Mouse (Mus musculus): Measurements from ENCODE around the gene Prpf8. TPM values are rescaled to one million over a fixed set of nuclear protein-coding genes. Genes with fewer than 3 reads are reported as not detected.

The Prpf8 gene
- polyA plus RNA-seq, 1 experiment from 2014 or later: 15.8 TPM

DNA sequence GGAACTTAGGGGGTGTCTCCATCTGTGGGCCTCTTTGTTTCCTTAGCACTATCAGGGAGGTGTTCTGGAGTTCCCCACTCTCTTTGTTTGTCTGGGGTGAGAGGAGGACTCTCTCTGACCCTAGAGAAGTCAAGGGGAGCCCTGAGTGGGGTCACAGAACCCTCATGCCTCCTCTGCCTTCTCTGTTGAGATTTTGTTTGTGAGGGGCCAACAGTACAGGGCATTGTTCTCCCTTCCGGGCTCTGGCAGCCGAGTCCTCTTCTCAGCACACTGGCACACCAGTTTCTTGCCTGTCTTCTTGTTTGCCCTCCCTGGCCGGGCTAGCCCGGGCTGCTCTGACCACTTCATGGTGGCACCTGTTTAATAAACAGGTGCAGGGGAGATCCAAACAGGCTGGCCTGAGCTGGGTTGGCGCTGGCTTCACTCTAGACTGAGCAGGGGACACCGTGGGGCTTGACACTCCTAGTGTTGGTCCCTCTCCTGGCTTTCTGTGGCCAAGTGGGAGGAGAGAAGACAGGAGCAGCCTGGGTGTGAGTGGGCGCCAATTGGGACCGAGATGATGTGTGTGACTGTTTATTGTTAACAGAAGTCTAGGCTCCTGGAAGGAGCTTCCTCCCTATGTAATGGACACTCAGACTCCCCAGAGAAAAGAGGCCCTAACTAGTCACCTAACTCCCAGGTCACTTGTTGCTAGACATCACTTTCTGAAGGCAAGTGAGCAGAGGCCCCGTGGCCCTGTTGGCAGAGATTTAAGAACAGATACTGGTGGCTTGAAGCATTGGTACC is 51.8 kb downstream of the Prpf8 start:
- H3K4me3 ChIP-seq (ENCODE audit: low read depth, low read length): no peak overlapping the region
- H3K27me3 ChIP-seq (ENCODE audit: control insufficient read depth, insufficient read depth, low read length): no peaks in the 10 kb centered on the region
- ATAC-seq (ENCODE audit: low FRiP score, low TSS enrichment): peak; percentile 10; the same call in 1 of the 2 replicates
- H3K36me3 ChIP-seq (ENCODE audit: control insufficient read depth, insufficient read depth, low read length): no peaks in the 10 kb centered on the region
- 0 out of 2 replicates have a peak, but pooled peaks cover 2% of the 10 kb centered on the region for H3K4me1 ChIP-seq (replicated peaks; ENCODE audit: control insufficient read depth, insufficient read depth)
- TF ChIP-seq EP300 (optimal IDR thresholded peaks at IDR 0.05) (no peak), CTCF (IDR thresholded peaks at IDR 0.05; ENCODE audit: low read depth) (no peak)
- DNase-seq (ENCODE audit: low spot score): no peak
- 57% methylated on average over 9 of the region's 9 CpGs for WGBS
- H3K4me2 ChIP-seq (replicated peaks; ENCODE audit: low read depth): no peak overlapping the region
- H3K9ac ChIP-seq (ENCODE audit: low read length): no peak overlapping the region
- no peaks in the 10 kb centered on the region for H3K9me3 ChIP-seq (ENCODE audit: control insufficient read depth, low read length)
- H3K27ac ChIP-seq (replicated peaks): peak overlapping the region; percentile 61; the same call in 1 of the 2 replicates

DNA sequence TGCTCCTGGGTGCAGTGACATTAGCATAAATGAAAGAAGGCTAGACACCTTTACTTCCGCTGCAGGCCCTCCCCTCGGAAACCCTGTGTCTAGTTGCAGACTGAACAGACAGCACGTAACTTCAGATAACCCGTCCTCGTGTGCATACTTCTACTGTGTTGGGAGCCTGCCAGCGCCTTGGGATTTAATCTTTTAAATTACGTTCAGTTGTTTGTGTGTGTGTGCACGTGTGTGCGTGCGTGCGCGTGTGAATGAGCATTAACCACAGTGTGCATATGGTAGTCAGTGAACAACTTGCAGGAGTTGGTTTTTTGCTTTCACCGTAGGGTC is 52.3 kb downstream of the Prpf8 start:
- H3K27me3 ChIP-seq (ENCODE audit: control insufficient read depth, insufficient read depth, low read length): no peaks in the 10 kb centered on the region
- no peak overlapping the region for H3K4me2 ChIP-seq (replicated peaks; ENCODE audit: low read depth)
- H3K36me3 ChIP-seq (ENCODE audit: control insufficient read depth, insufficient read depth, low read length): no peaks in the 10 kb centered on the region
- 70% methylated on average over 13 of the region's 13 CpGs for WGBS
- DNase-seq (ENCODE audit: low spot score) (no peak), ATAC-seq (ENCODE audit: low FRiP score, low TSS enrichment) (no peak)
- H3K27ac ChIP-seq (replicated peaks): no peak overlapping the region
- TF ChIP-seq EP300 (optimal IDR thresholded peaks at IDR 0.05) (no peak), CTCF (IDR thresholded peaks at IDR 0.05; ENCODE audit: low read depth) (no peak)
- no peaks in the 10 kb centered on the region for H3K9me3 ChIP-seq (ENCODE audit: control insufficient read depth, low read length)
- no peak overlapping the region for H3K9ac ChIP-seq (ENCODE audit: low read length)
- H3K4me3 ChIP-seq (ENCODE audit: low read depth, low read length): no peak overlapping the region
- H3K4me1 ChIP-seq (replicated peaks; ENCODE audit: control insufficient read depth, insufficient read depth): 0 out of 2 replicates have a peak, but pooled peaks cover 2% of the 10 kb centered on the region

DNA sequence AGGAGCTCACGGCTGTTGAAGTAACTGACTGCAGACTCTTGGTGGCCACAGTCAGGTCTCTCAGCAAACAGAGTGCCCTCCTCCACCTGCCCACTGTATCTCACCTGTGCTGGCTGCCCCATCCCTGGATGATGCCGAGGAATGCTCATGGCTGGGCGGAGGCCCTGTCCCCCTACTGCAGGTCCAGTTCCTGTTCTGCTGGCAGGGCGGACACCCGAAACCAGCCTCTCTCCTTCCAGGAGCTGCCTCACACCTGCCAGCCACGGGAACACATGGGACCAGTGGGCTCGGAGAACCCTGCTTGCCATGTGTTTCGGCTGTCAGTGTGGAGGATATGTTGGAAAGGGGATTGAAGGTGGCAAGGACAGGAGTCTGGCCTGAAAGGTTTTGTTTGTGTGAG is 53.6 kb downstream of the Prpf8 start:
- H3K27ac ChIP-seq (replicated peaks): no peak overlapping the region
- no peak overlapping the region for H3K4me3 ChIP-seq (ENCODE audit: low read depth, low read length)
- no peaks in the 10 kb centered on the region for H3K27me3 ChIP-seq (ENCODE audit: control insufficient read depth, insufficient read depth, low read length)
- no peak overlapping the region for H3K4me2 ChIP-seq (replicated peaks; ENCODE audit: low read depth)
- TF ChIP-seq CTCF (IDR thresholded peaks at IDR 0.05; ENCODE audit: low read depth): no peak
- ATAC-seq (ENCODE audit: low FRiP score, low TSS enrichment) (no peak), DNase-seq (ENCODE audit: low spot score) (no peak)
- H3K4me1 ChIP-seq (replicated peaks; ENCODE audit: control insufficient read depth, insufficient read depth): 0 out of 2 replicates have a peak, but pooled peaks cover 2% of the 10 kb centered on the region
- no peaks in the 10 kb centered on the region for H3K36me3 ChIP-seq (ENCODE audit: control insufficient read depth, insufficient read depth, low read length)
- WGBS: 84% methylated on average over 8 of the region's 8 CpGs
- no peak overlapping the region for H3K9ac ChIP-seq (ENCODE audit: low read length)
- no peaks in the 10 kb centered on the region for H3K9me3 ChIP-seq (ENCODE audit: control insufficient read depth, low read length)

DNA sequence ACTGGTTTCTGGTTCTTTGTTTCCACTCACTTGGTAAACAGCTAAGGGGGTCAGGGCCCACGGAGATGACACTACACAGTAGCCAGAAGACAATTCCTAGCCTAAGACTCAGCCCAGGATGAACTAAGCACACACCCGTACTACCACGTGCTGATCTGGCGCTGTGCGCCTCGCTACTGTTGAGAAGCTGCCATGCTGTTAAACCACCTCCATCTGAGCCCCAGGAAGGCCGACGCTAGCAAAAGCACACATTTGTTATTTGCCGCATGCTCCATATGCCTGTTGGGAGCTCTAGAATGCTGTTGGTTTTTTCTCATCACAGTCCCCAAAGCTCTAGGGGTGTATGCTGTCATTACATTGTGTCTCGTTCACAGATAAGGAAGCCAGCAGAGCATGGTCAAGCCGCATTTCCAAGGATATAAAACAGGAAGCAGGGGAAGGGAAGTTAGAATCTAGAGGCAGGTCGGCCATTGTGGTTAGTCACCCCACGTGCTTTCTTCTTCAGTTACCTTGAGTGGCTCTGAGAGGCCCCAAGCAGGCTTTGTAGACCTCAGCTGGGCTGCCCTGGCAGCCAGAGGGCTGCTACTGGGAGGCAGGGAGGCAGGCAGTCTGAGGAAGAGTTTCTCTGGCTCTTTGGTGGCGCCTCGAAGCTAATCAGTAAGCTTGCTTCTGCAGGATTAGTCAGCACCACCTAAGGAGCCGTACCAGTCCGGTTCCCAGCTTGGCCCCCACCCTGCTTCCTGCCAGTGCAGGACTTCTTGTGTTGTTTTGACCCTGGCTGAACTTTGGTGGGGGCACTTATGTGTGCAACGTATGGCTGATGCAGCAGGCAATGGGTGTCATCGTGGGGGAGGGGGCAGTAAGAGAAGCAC is 54.3 kb downstream of the Prpf8 start:
- H3K36me3 ChIP-seq (ENCODE audit: control insufficient read depth, insufficient read depth, low read length): no peaks in the 10 kb centered on the region
- peak; percentile 52 for DNase-seq (ENCODE audit: low spot score)
- peak overlapping the region; percentile 71 for H3K27ac ChIP-seq (replicated peaks)
- no peak overlapping the region for H3K4me2 ChIP-seq (replicated peaks; ENCODE audit: low read depth)
- WGBS: 60% methylated on average over 19 of the region's 19 CpGs
- H3K27me3 ChIP-seq (ENCODE audit: control insufficient read depth, insufficient read depth, low read length): no peaks in the 10 kb centered on the region
- no peak overlapping the region for H3K4me3 ChIP-seq (ENCODE audit: low read depth, low read length)
- no peaks in the 10 kb centered on the region for H3K9me3 ChIP-seq (ENCODE audit: control insufficient read depth, low read length)
- TF ChIP-seq EP300 (optimal IDR thresholded peaks at IDR 0.05): no peak
- TF ChIP-seq CTCF (IDR thresholded peaks at IDR 0.05; ENCODE audit: low read depth): no peak
- no peak overlapping the region for H3K9ac ChIP-seq (ENCODE audit: low read length)
- H3K4me1 ChIP-seq (replicated peaks; ENCODE audit: control insufficient read depth, insufficient read depth): 0 out of 2 replicates have a peak, but pooled peaks cover 2% of the 10 kb centered on the region
- ATAC-seq (ENCODE audit: low FRiP score, low TSS enrichment): peak; percentile 64

DNA sequence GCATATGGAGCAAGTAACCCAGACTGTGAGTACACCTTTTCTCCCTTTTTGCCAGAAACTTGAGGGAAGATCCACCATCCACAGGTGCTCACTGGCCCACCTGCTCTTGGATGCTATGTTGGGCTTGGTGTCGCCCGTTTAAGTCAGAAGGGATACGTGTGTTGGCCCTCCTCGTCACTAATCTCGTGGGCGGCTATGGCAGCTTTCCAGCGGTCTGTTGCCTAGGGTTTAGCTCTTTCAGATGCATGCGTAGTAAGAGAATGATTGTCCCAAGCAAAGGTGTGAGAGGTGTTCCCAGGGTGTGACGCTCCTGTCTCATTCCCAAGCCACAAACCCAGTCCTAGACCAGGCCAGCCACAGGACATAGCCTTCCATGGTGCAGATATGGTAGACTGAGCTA is 58.1 kb downstream of the Prpf8 start:
- H3K4me1 ChIP-seq (replicated peaks; ENCODE audit: control insufficient read depth, insufficient read depth): no peaks in the 10 kb centered on the region; the same call in 1 of the 2 replicates
- ATAC-seq (ENCODE audit: low FRiP score, low TSS enrichment): no peak
- TF ChIP-seq EP300 (optimal IDR thresholded peaks at IDR 0.05) (no peak), CTCF (IDR thresholded peaks at IDR 0.05; ENCODE audit: low read depth) (no peak)
- no peak overlapping the region for H3K9ac ChIP-seq (ENCODE audit: low read length)
- no peak overlapping the region for H3K4me3 ChIP-seq (ENCODE audit: low read depth, low read length)
- no peak overlapping the region for H3K4me2 ChIP-seq (replicated peaks; ENCODE audit: low read depth)
- H3K27me3 ChIP-seq (ENCODE audit: control insufficient read depth, insufficient read depth, low read length): no peaks in the 10 kb centered on the region
- no peaks in the 10 kb centered on the region for H3K9me3 ChIP-seq (ENCODE audit: control insufficient read depth, low read length)
- WGBS: 81% methylated on average over 9 of the region's 9 CpGs
- DNase-seq (ENCODE audit: low spot score): no peak
- no peak overlapping the region for H3K27ac ChIP-seq (replicated peaks)
- no peaks in the 10 kb centered on the region for H3K36me3 ChIP-seq (ENCODE audit: control insufficient read depth, insufficient read depth, low read length)
